Mouse (Mus musculus) spleen, adult 12 weeks (tissue): ENCODE measurements around the gene Siglecg.
A peak's percentile ranks its signal among the peaks of the same experiment; 100 is the strongest.

ENCODE experiments used
- DNase-seq: peaks from one replicate; pipeline ENCODE4 v3.0.0; 2022; ENCODE audit warnings: low spot score

The Siglecg gene

GRCm38 (mm10) chr7:43442684-43443083, 34.7 kb downstream of the Siglecg start:
- DNase-seq, result no peak

DNA sequence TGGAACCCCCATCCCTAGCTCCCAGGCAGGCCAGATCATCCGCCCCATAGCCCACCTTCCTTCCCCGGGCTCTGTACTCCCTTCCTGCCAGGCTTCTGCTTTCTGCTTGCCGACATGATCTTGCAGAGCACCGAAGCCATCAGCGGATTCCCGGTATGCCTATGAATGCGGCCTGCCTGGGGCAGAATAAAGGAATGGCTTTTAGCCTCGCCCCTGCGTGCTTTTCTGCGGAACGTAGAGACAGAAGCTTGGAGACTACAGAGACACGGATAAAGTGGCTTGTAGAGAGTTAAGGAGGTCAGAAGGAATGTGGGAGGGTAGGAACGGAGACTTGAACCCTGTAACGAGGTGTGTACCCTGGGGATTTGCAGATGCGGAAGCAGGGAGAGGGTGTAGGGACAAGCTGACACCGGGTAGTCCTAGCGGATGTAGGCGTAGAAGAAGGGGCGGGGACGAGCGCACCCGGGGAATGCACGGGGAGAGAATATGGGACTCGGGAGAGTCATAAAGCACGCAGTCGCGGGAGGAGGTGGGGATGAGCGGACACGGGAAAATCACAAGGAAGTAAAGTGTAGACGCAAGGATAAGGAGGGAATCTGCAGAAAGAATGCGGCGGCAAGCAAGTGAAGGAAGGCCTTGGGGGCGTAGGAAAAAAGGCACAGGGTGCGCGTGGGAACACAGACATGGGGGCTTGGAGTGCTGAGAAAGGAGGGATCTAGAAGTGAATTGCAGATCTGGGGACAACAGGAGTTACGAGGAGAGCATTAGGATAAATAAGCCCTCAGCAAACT, 35.3 kb downstream of the Siglecg start:
- DNase-seq, result peak; percentile 60

DNA sequence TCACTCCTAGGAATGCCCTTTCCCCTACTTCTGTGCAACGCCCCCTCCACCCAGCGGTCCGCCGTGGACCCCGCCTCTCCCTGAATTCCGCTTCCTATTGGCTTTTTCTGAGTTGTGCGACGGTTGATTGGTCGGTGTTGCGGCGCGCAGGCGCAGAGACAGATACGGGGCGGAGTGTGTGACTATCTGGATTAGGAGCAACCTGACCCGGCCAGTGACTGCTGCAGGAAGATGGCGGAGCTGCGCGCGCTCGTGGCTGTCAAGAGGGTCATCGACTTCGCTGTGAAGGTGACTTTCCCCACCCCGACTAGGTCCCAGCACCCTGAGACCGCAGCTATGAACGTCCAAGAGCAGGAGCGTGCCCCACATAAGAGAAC, 35.9 kb downstream of the Siglecg start, which contains the start of the genes Etfb and Gm45233:
Gene Etfb, plus strand, starts transcription at position 167 of the 377 bp plus-strand sequence.
Gene Gm45233, plus strand, starts transcription at position 212 of the 377 bp plus-strand sequence.
- peak; percentile 87 for DNase-seq

GRCm38 (mm10) chr7:43447801-43448200, 39.8 kb downstream of the Siglecg start:
- no peak for DNase-seq

DNA sequence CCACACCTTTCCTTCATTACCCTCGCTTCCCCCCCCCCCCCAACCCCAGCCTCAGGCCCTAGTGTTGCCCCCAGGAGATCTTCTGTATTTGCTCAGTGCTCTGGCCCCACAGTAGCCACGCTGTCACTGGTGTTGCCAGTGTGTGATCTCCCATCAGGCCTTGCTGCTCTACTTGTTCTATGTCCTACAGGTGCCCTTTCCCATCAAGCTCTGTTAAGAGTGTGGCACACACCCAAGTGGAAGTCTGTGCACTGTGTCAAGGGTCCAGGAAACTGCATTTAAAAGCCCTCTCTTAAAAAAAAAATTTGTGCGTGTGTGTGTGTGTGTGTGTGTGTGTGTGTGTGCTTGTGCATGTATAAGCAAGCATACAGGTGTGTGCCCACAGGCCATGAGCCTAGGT, 40.2 kb downstream of the Siglecg start:
- DNase-seq, result no peak

DNA sequence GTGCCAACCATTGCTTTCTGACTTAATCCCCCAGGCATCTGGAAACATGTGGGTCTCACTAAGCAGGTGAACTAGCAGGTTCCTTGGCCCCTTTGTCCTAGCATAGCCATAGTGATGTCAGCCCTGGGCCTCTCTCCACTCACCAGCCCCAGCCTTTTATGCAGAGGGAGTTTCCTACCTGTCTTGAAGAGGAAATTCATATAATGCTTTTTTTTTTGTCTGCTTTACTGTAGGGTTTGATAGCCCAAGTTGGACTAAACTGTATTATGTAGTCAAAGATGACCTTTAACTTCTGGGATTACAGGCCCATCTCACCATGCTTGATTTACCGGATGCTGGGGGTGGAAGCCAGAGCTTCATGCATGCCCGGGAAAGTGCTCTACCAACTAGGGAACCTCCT, 41.8 kb downstream of the Siglecg start:
- DNase-seq, result no peak

DNA sequence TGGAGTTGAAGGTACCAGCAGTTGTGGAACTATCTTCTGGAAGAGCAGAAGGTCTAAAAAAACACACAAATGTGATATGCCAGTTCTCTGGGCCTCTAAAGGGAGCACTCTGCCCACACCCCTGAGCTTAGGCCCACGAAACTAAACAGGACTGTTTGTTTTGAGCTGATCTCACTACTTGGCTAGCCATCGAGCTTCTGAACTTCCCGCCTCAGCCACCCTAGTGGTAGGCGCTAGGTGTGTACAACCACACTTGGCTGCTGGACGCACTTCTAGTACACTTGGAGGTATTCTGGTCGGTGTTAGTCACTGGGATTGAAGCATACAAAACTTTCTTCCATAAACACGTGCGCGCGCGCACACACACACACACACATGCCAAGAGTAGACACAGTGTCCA, 43.7 kb downstream of the Siglecg start:
- DNase-seq, result no peak

DNA sequence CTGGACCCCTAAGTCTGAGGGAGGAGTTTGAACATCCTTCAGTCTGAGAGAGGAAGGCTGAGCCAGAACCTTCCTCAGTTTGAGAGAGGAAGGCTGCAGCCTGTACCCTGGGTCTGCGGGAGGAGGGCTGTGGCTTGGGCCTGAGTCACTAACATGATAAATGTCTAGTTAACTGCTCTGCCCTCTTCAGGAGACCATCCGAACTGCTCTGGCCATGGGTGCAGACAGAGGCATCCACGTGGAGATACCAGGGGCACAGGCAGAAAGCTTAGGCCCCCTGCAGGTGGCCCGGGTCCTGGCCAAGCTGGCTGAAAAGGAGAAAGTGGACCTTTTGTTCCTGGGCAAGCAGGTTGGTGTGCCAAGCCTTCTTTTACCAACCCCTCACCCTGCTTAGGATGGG, 44.6 kb downstream of the Siglecg start:
- no peak for DNase-seq

DNA sequence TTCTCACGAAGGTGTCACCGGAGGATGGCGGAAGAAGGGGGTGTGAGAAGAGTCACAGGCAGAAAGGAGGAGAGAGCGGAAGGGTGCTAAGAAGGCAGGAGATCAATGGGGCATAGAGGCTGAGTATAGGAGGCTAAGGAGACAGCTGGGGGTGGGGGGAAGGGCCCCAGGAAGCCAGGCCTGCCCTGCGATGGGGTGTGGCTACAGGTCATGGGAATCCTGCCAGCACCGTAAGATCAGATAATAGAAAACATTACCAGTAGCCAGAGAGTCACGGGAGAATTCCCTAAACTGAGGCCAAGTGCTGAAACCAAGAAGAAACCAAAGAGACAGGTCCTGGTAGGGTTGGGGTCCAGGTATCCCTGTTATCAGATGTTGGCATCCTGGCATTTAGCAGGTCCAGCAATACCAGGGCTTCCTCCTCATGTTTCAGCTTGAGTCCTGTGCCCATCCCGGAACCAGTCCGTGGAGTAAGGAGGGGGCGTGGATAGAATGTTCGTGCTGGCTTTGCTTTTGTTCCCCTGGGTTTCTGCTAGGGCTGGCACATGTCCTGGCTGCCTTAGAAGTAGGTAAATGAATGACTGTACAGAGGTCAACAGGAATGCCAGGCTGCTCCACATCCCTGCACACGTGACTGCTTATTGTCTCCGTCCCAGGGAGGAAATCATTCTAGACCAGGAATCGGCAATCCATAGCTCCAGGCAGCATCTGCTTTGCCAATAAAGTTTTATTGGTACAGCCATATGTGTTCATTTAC, 45.8 kb downstream of the Siglecg start:
- DNase-seq, result no peak

DNA sequence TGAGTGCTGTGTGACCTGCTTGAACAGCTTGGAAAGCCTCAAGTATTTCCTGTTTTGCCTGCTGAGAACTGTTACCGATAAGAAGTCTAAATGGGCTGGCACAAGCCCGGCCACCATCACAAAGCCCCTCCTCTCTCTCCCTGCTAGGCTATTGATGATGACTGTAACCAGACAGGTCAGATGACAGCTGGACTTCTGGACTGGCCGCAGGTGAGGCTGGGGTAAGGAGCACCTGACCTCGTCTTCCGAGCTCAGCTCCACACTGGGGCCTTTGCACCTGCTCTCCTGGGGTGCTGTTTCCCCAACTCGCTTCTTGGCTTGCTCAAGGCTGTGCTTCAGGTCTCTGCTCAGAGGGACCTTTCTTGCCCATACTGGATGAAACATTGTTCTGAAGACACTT, 46.4 kb downstream of the Siglecg start:
- no peak for DNase-seq

GRCm38 (mm10) chr7:43462851-43463250, 54.8 kb downstream of the Siglecg start, which contains the start of gene Vsig10l:
Vsig10l (plus strand) TSS chr7:43463151.
- no peak for DNase-seq

DNA sequence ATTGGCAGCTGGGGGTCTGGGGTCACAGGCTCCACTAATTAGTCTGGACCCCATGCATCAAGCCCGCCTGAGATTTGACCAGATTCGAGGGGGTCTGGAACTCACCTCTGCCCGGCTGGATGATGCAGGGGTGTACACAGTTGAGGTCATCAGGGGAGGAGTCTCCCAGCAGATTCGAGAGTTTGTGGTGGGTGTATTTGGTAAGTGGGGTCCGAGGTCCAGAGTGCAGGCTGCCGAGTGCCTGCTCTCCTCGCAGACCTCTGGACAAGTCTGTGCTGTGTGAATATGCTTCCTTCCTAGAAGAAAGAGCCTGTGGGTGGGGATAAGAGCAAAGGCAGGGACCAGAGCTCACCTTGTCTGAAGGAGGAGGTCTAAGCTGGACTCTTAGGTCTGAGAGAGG, 56.0 kb downstream of the Siglecg start:
- no peak for DNase-seq

DNA sequence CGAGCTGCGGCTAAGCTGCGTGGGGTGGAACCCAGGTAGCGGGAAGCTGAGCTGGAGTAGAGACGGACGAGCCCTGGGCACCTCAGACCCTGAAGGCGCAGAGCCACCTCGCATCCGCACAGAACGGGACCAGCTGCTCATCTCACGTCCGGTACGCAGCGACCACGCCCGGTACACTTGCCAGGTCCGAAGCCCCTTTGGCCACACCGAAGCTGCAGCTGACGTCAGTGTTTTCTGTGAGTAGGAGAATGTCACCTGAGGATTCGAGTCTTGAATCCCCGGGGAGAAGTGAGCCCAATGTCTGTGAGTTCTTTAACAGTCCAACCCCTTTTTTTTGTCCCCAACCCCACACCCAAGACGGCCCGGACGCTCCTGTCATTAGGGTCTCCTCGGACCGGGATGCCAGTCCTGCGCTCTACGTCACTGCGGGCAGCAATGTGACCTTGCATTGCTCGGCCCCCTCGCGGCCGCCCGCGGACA, 56.9 kb downstream of the Siglecg start:
- peak; percentile 9 for DNase-seq

DNA sequence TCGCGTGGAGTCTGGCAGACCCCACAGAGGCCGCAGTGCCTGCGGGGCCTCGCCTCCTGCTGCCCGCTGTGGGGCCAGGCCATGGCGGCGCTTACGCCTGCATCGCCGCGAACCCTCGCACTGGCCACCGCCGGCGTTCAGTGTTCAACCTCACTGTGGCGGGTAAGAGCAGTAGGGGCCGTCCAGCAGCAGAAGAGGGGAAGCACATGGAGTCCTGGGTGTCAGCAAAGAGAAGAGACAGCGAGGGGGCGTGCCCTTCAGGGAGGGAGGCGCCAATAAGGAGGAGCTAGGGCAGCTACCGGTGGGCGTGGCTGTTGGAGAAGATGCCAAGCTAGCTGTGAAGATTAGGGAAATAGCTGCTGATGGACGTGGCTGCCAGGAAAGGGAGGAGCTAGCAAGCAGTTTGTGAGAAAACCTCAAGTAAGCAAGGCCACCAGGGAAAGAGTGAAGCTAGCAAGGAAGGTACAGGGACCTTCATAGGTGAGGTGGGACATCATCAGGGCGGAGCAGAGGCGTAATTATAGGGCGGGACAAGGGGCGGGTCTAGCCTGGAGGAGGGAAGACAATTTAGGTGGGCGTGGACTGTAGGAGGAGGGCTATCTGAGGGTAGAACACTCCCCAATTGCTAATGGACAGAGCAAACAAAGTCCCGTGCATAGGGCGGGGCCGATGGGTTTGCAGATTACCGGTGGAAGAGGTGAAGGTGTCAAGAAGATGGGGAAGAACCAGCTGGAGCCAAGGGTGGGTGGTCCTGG, 57.5 kb downstream of the Siglecg start:
- DNase-seq, result peak; percentile 81

- DNase-seq, result peak; percentile 65
Observed at GRCm38 (mm10) chr7:43466099-43466694, 58.2 kb downstream of the Siglecg start.
